Mouse (Mus musculus) adrenal gland (tissue): ENCODE data around the gene Pdzrn3.

Experiments used
- intact Hi-C: fragments of 180-260 bp; cut with DNase I; formaldehyde crosslinking; loops from one replicate; pipeline ENCODE4 v1.15.1; 2025

Pdzrn3 gene

DNA sequence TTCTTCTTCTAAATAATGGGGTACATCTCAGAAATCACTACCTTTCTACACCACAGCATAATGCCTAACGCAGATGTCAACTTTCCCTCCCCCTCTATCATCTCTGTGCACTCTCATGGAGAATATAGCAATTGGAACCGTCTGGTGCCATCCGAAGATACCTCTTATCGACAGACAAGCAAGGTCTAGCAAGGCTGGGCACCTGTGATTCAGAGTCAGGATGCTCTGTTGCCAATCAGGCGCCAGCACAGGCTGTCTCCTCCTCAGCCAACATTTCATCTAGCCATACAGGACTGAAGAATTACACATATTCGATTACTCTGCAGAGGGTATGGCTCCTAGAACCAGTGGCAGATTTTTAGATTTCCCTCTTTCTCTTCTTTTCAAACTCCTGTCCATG, 165.6 kb downstream of the Pdzrn3 start:
- intact Hi-C loops, result no loop called here

DNA sequence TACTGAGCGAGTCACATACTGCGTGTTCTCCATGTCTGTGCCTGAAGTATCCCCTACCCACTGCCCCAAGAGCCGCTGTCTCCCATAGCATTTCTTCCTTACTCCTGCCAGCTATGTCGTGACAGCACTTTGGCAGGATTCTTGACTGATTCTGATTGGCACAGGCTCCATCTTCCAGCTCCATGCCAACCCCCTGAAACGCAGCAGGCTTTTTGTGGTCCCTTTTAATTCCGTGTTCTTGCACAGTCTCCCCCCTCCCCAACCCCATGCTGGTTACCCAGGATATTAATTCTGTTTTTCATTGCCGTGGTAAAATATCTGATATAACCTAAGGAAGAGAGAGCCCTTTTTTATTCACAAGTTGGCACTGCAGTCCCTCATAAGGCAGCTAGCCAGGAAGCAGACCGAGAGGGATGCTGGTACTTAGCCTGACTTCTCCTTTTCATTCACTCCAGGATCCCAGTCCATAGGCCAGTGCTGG, 166.3 kb downstream of the Pdzrn3 start:
- intact Hi-C loops, result no loop called here

DNA sequence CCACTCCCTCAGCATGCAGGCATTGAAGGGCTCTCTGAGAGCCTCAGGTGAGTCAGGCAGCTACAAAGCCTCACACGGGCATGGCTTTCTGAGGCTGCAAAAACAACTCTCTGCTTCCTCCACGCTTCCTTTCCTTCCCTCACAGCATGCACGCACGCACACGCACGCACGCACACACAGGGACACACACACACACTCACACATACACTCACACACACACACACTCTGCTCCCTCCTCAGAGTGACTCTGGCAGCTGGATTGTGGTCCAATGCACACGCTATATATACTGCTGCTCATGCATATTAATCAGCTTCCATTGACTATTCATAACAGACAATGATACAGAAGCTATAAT, 178.8 kb downstream of the Pdzrn3 start:
- intact Hi-C loops, result loop anchor here (10.0 kb wide), 1 partner anchor 524 kb away; the partner anchor contains the start of gene Shq1

DNA sequence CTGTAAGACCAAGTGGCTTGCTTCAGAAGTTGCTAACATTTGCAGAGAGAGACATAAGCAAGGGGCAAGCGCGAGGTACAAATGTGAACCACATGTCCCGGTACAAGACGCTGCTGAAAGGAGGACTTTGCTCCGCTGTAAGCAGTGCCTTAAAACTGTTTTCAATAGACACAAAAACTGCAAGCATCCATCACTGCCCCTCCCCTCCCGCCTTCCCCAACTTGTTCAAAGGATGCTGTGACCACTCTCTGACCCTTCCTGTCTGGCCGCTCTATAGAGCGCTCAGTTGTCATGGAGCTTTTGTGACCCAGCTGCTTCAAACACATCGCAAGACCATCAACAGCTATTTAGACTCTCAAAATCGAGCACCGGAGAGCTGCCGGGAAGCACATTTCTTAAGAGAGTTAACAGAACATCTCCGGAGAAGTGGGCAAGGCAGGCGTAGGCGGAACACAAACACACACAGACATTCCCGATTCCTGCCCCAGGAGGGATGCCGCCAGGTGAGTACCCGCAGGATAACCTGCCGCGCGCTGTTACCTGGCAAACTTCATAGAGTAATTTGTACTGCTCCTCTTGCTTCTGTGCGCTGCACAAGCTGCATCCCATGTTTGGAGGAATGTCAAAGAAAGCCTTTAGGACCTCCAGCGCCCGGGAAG, 179.3 kb downstream of the Pdzrn3 start:
- intact Hi-C loops, result loop anchor here (10.0 kb wide), 1 partner anchor 524 kb away; the partner anchor contains the start of gene Shq1

DNA sequence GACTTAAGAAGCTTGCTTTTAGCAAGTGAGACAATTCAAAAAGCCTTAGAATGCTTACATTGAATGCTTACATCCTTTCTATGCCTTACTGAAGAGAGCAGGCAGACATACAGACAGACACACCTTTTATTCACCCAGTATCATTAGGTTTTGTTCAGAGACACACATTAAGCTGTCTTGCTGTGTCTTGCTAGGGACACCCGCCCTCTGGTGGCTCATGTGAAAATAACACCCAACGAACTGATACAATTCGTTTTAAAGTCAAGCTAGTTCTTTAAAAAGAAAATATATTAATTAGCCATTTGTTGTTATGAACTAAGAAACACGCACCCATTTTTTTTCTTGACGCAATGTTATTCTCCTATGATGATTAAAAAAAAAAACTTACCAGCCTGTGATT, 180.1 kb downstream of the Pdzrn3 start:
- intact Hi-C loops, result loop anchor here (2.0 to 10.0 kb wide), 3 partner anchors 69 to 523 kb away; partner anchors contain the start of gene Shq1

DNA sequence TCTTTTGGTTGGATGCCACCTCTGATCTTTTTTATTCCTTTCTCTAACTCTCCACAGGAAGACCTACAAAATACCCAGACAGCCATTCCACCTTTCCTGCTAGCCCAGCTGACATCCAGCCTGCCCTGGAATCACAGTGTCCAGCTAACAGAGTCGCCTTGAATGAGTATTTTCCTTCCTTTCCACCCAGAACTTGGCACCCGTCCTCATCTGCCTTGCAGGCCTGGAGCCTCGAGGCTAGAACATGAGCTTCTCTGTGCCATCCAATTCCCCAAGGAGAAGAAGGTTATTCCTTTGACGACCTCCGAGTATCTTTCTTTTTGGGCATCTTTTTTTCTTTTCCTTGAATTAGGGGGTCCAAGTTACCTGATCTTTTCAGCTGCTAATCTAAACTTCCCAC, 181.8 kb downstream of the Pdzrn3 start:
- intact Hi-C loops, result loop anchor here (2.0 to 10.0 kb wide), 3 partner anchors 67 to 521 kb away; partner anchors contain the start of gene Shq1

DNA sequence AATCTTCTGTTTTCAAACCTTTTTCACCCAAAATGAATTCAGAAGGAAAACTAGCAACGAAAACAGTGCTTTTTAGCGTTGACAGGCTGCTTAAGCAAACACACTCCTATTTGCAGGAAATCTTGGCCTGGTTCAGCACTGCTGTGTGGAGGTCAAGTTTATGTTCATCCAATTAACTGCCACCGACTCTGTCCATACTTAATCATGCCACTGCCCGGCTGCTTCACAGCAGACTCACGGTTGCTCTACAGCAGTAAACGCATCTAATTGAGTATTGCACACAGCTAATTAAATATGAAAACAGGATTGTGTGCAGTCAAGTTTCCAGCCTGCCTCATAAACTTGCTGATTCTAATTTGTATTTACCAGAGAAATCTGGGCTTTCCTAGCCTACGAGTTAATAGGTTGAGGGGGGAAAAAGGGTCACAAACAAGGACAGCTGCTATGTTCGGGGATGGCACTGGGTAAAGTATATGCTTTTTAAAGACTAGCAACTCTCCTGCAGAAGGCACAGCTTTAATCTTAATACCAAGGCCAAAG, 183.2 kb downstream of the Pdzrn3 start:
- intact Hi-C loops, result loop anchor here (10.0 kb wide), 1 partner anchor 520 kb away; the partner anchor contains the start of gene Shq1

DNA sequence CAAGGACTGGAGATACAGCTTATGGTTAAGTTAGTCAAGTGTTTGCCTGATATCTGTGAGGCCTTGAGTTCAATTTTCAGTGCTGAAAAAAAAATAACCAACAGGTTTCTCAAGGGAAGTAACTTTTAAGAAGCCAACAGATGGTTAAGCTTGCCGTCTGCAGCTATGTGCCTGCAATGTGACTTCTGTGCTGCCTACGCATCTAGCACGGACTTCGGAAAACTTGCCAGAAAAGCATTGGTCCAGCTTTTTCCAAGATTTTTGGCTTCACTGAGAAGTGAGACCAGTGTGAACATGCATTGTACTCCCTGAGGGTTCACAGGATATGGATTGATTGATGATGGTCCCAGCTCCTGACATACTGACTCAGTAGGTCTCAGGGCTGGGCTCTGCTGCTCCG, 186.1 kb downstream of the Pdzrn3 start:
- intact Hi-C loops, result loop anchor here (10.0 kb wide), 1 partner anchor 517 kb away; the partner anchor contains the start of gene Shq1

DNA sequence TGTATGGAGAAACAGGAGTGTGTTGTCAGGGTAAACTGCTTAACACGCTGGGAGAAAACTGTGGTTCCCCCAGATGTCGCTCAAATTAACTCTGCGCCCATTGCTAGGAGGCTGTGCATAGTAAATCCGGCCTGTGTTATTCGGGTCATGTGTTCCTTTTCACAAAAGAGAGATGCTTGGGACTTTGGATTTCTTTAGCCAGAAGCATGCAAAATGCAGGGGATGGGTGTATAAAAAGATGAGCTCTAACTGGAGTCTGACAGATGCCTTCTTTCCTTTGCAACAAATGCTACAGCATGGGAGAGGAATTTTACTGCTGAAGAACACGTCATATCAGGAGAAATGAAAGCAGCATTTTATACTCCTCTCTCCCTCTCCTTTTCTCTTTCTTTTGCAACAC, 190.4 kb downstream of the Pdzrn3 start:
- intact Hi-C loops, result no loop called here

DNA sequence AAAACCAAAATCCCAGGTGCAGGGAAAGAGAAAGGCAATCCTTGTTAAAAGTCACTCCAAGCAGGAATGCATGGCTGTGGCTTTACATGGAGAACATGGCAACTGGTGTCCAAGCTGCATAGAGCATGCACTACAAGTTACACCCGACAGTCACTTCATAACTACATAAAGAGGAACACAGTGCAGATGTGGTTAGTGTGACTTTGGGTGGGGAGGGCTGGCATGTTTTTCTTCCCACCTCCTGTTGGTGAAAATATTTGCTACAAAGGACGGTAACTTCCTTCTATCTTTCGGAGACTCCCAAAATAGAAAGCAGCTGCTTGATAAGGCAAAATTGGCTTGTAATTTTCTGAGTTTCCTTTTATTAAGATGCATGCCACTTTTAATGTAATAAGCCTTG, 190.8 kb downstream of the Pdzrn3 start:
- intact Hi-C loops, result no loop called here

DNA sequence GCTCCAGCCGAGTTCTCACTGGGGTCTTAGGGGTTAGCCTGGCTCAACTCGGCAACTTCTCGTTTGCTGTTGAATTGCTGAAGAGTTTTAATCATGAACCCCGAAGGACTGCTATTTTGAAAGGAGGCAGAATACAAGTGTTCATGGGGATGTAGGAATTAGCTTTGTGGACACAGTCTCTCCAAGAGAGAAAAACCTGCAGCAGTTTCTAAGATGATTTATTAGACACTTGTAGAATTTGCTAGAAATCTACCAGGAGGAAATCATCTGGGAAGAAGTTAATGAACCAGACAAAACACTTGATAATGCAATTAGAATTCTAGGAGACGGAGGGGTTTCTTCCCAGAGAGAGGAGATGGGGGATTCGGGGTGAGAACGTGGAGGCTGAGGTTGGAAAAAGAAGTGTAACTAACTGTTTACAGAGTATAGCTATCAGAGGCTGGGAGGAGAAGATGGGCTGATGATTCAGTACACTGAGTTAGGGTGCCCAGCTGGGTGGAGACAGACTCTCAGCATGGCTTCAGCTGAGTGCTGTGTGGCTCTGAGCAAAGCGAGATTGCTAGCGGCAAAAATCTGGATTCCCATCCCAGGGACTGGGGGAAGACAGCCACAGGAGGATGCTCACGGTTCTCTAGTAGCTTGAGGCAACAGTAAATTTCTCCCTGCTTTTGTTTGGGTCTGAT, 193.5 kb downstream of the Pdzrn3 start:
- intact Hi-C loops, result no loop called here

DNA sequence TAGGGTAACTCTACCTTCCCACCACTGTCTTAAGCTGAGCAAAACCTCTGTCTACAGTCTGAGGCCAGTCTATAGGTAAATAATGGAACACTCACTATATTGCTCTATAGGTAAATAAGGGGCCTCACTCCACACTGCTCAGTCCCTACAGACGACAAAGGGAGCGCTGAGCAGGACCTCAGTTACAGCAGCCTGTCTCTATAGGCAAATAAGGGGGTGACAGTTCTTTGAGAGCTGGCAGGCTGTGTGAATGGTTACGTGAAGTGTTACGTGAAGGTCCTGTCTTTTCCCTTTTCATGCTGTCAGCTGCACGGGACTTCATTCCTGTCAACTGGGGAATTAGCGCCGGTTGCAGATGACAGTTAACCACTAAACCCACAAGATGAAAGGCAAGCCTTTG, 207.0 kb downstream of the Pdzrn3 start:
- intact Hi-C loops, result no loop called here

DNA sequence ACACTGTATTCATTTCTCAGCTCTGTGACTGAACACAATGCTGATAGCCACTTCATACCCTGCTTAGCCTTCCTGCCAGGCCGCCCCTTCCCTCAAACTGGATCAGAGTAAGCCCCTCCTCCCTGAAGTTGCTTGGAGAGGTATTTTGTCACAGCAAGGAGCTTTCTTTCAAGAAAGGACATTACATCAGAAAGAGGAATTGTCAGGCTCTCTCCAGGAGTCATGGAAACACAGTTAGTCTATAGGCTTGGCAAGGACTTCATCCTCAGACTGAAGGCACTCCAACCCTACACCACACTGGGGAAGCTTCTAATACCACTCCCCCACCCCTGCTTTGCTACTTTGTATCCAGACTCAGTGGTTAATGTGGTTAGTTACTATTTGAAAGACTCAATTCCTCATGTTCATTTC, 224.2 kb downstream of the Pdzrn3 start:
- intact Hi-C loops, result no loop called here

DNA sequence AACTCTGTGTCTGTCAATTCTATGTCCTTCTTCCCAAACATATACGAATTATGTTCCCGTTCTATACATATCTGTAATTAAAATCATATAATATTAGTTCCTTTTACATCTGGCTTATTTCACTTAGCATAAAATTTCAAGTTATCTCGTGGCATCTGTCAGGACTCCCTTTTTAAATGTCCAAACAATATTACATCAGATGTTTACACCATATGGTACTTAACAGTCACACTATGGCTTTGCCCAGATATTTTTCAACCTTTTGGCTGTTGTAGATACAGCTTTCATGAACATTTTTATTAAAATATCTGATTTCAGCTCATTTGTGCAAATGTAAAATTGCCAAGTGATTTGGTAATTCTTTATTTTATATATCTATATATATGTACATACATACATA, 242.3 kb downstream of the Pdzrn3 start:
- intact Hi-C loops, result no loop called here

DNA sequence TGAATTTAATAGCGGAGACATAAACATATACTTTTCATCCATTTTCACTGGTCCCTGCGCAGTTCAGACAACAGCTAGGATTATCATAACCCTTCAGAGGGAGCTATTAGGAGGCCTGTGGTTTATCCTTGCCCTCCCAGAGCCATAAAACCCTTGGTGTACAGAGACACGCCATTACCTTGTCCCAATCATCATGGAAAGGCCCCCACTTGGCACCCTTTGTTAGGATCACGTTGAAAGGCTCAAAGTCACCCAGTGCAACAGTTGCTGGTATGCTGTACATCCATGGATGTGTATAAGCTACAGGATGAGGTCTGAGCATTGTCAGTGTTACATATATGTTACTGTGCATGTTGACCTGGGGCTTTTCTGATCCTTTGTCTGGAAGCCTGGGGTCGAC, 252.3 kb downstream of the Pdzrn3 start:
- intact Hi-C loops, result no loop called here

DNA sequence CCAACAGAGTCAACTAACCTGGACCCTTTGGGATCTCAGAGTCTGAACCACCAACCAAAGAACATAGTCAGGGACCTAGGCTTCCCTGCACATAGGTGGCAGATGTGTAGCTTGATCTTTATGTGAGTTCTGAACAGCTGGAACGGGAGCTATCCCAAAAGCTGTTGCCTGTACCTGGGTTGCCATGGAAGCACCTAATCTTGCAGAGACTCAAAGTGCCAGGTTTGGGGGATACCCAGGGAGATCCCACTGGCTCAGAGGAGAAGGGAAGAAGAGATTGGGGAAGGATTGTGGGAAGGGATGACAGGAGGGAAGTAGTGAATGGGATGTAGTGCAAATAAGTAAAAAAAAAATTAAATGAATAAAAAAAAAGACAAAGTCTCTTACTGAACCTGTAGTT, 268.7 kb downstream of the Pdzrn3 start:
- intact Hi-C loops, result no loop called here

DNA sequence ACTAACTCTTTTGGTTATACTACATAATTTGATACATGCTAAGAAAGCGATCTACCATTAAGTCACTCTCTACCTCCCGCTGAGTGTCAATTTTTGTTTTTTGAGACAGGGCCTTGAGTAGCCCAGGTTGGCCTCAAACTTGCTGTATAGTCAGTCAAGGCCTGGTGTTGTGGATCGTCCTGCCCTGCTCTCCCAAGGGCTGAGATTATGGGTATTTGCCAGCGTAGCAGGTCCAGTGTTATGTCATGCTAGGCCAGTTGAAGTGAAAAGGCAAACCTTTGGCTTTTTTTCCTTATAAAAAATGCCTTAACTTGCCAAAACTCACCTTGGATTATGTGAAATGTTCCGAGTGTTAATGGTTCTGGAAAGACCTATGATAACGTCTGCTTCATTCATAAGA, 274.2 kb downstream of the Pdzrn3 start:
- intact Hi-C loops, result no loop called here

DNA sequence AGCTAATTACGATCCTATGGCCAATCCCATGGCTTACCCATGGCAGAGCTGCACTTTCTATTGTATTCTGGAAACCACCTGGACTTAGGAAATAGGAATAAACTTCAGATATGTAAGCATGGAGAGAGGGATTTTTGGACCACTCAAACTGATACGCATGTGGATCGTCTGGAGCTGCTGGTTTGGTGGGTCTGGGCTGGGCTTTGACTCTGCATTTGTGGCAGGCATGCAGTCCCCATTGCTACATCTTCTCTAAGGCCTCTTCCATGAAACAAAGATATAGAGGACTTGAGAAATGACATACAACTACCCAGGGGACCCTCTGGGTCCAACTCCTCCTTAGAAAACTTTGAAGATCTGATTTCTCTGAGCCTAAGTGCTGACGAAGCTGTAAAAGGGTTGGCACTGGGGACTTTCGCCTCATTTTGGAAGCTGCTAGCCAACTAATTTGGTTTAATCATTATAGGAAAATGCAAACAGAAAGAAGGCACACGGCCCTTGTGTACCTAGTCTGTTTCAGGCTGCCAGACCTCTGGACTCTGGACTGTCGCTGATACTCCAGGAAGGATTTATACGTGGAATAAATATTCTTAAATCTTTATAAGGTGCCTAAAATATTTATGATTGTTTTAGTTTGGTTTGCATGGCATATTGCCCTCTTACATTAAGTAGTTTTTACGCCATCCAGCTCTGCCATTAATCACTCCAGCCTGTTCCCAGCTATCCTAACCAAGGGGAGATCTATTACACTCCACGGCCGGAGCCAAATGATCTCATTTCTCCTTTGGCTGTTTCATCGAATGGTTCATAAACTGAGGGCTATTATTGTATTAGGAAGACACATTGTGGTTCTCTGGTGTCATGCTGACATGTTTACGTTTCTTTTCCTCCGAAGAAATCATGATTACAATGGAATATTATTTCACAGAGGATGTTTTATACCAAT, 275.7 kb downstream of the Pdzrn3 start:
- intact Hi-C loops, result no loop called here
